Mouse (Mus musculus): Measurements from ENCODE around the gene Trappc3. TPM values are rescaled to one million over a fixed set of nuclear protein-coding genes. Genes with fewer than 3 reads are reported as not detected.

The Trappc3 gene
- polyA plus RNA-seq, 1 experiment = 59.6 TPM

DNA sequence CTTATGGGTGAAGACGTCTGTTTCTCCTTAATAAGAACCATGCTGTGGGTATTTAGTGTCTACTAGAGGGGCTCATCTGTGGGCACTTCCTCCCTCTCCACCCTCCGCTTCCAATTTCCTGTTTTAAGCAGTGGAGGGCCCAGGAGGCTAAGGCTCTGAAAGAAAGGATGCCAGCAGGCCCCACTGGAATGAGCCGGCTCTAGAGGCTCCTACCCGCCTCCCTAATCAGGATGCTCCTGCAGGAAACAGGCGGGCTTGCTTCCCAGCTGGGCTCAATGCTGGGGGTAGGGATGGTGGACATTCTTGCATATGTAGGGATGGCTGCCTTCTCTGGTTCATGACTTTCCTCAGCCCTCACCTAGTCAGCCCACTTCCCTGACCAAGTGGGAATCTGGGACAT is 51.1 kb downstream of the Trappc3 start:
- DNase-seq (ENCODE audit: low read depth) = no peak

DNA sequence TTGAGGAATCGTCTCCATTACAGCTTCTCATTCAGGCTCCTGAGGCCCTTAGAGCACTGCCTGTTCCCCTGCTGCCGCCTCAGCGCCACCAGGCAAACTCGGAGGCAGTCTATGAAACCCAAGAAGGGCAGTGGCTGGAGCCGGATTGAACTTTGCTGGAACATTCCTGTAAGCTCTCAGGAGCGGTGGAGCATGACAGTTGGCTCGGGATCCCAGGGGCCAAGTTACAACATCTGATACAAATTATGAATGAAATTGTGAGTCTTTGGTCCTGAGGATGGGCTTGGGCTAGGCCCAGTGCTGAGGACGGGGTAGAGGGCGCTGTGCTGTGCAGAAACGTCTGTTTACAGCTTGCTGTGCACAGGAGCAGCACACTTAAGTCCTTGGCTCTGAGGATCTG is 52.3 kb downstream of the Trappc3 start:
- DNase-seq (ENCODE audit: low read depth) = no peak

DNA sequence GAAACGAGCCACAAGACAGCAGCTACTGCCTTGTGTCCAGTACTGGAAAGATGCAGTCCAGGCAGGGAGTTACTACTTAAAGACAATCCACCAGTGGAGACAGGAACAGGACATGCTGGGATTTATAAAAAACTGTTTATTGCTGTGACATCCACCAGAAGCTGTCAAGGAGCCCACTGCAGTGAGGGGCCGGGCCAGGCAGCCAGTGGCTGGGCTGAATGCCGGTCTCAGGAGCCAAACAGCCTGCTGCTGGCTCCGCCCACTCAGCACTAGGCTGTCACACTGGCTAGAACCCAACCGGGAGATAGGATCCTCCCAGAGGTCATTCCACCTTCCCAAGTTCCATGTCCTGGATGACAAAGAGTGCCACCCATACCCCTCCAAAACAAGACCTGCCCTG is 53.8 kb downstream of the Trappc3 start:
- DNase-seq (ENCODE audit: low read depth) = no peak

DNA sequence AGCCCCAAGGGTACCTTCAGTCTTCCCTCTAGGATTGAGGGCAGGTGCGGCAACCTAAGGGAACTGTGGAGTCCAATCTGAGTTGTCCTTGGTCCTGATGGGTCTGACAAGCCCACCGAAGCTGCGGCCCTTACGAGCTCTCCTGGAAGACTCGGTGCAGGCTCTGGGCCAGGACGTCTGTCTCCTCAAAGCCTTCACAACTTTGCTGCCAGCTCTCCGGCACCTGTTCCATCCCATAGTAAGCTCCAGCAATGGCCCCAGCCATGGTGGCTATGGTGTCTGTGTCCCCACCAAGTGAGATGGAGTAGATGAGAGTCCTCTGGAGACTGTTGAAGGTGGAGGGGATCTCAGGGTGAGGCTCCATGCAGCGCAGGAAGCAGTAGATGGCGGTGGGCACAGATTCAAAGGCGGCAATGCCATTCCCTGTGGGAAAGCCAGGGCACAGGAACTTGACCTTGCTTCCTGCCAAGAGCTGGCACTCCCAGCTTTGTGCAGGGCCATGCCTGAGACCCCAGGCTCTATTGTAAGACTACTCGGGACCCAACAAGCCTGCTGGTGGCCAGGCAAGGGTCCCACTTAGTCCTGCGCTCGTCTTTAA is 54.4 kb downstream of the Trappc3 start:
- no peak for DNase-seq (ENCODE audit: low read depth)

DNA sequence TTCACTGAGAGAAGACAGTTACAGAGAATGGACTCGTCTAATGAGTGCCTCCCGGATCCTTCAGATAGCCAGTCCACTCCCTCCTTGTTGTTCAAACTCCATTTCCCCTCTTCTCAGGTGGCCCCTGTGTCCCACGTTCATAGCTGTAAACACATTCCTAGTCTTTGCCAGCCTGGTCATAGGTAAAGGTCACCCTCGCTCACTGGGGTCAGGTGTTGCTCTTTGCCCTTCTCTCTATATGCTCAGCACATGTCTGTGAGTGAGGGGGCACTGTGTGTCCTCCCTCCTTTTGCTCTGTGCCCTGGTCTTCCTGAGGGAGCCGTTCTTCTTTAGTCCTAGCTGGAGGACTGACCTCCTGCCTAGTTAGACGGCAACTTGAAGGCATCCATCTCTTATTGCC is 57.7 kb downstream of the Trappc3 start:
- no peak for DNase-seq (ENCODE audit: low read depth)

DNA sequence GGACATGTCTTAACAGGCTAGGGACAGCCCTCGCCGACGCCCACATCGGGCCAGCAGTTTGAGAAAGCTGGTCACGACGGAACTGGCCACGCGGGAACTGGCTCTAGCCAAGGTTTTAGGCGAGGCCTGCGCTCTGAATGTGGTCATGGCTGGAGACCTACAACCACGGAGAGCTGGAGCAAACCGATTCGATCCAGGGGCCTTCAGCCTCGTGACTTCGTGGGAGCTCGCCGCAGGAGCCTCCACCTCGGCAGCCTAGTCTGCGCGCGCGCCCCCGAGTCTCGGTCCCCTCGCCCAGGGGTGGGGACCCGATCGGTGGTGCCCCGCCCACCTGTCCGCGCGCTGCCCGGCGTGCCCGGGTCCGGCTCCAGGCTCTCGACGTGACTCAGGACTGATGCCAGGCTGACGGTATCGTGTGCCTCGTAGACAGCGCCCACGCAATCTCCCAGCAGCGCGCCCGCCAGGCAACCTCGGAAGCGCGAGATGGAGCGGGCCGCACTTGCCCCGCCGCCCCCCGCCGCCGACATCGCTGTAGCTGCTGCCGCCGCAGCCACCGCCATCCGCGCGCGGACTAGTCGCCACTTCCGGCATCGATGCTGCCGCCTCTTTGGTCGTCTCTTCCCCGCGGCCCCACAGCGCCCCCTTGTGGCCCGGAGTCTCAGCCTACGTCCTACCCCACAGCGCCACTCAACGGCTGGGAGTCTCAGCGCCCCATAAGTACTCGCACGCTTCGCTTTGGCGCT is 59.2 kb downstream of the Trappc3 start, which contains the start of gene Adprhl2:
TSS of gene Adprhl2 (minus strand) at position 593 of the 743 bp plus-strand sequence.
- DNase-seq (ENCODE audit: low read depth) = no peak

DNA sequence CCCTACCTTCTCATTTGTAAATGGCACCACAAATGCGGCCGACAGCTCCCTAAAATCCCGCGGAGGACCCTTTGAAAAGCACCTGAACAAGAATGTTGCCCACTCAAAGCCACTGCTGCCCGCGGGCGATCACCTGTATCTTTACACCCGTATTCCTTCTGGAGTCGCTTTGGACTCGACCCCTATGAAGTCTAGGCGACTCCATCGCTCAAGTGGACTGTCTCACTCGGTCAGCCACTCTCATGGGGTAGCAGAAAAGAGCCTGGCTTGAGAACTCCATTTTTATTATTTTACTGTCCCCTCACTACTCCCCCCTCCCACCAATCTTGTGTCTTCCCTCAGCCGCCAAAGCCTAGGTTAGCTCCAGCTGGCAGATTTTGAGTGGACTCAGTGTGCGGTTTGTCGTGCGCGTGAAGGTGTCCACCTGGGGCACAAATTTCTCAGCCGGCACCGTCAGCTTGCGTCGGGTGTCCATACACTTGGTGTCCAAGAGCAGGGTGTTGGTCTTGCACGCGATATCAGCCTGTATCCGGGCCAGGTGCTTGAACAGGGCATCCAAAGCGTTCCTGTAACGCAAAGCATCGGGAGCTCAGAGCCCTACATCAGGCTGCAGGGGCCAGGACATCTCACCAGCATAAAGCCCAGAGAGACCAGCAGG is 59.9 kb downstream of the Trappc3 start:
- DNase-seq (ENCODE audit: low read depth) = no peak

DNA sequence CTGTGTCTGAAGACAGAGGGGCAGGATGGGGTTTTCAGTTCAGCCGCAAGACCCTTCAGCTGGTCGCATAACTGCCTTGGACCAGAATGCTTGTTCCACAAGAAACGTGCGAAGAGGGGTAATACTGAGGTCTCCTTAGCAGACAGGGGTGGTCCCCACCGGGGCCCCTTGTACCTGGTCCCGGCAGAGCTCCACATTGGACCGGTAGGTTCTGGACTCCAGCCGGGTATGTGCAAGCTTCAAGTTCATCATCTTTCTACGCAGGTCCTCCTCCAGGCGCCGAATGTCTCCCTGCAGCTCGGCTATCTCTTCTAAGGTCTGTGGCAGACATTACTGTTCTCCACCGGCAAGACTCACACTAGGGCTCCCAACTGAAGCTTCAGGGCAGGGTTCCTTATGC is 60.5 kb downstream of the Trappc3 start:
- no peak for DNase-seq (ENCODE audit: low read depth)

DNA sequence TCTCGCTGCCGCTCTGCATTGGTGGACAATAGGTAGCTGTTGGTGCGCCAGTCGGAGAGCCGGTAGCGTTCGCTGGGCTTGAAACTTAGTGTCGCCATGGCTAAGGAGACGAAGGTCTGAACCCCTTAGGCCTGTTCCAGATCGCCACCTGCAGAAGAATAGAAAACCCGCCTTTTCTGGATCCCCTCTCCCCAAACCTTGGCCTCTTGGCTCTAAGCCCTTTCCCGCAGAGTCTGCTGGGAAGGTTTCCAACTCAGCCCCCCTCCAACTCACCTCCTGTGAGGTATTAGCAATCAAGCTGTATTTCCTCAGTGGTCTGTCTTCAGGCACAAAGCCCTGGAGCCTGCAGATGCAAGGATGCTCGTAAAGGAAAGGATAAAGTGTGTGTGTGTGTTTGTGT is 62.7 kb downstream of the Trappc3 start:
- DNase-seq (ENCODE audit: low read depth) = no peak

DNA sequence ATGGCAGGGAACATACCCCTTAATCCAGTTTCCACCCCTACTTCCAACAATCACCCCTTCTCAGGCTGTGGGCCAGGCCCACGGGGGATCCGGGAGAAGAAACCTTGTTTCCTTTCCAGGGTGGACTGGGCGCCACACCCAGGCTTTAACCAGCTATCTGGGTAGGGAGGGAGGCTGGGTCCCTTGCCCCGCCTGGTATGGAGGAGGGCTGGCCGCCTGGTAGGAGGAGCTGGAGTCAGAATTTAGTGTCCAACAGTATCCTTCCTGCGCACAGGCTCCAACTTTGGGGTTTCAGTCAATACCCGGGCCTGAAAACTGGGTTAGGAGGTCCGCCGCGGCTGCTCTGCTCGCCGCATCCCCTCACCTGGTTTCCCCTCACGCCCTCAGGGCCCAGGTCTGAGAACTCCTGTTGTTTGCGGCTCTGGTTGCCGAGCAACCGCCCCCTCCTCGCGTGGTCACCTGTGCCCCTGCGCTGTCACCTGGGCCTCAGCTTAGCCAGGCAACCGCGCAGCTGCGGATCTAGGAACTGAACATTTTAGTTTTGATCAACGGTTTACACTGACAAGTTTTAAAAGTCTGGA is 63.2 kb downstream of the Trappc3 start, which contains the start of gene Tekt2:
TSS of gene Tekt2 (minus strand) at position 408 of the 581 bp plus-strand sequence.
- no peak for DNase-seq (ENCODE audit: low read depth)

Other genes starting within 250 kb of the Trappc3 start
- gene Csf3r, start 237.8 kb upstream of the Trappc3 start, polyA plus RNA-seq (2012; rRNA removed) = 2.2 and 4.7 TPM in 2 replicates
- 37.9 and 63.5 TPM in 2 replicates for gene Mrps15, start 215.4 kb upstream of the Trappc3 start, polyA plus RNA-seq (2012; rRNA removed)
- gene Oscp1, start 203.8 kb upstream of the Trappc3 start, polyA plus RNA-seq (2012; rRNA removed) = 5.7 and 6.5 TPM in 2 replicates
- gene Lsm10, start 165.7 kb upstream of the Trappc3 start, polyA plus RNA-seq (2012; rRNA removed) = 49.0 and 55.2 TPM in 2 replicates
- 31.3 and 34.3 TPM in 2 replicates for gene Stk40, start 158.4 kb upstream of the Trappc3 start, polyA plus RNA-seq (2012; rRNA removed)
- 50.8 and 52.3 TPM in 2 replicates for gene Eva1b, start 114.6 kb upstream of the Trappc3 start, polyA plus RNA-seq (2012; rRNA removed)
- gene Sh3d21, start 98.8 kb upstream of the Trappc3 start, polyA plus RNA-seq (2012; rRNA removed) = 3.6 and 6.2 TPM in 2 replicates
- gene Thrap3, start 59.6 kb upstream of the Trappc3 start, polyA plus RNA-seq (2012; rRNA removed) = 50.6 and 59.9 TPM in 2 replicates
- gene Map7d1, start 6.0 kb upstream of the Trappc3 start, polyA plus RNA-seq (2012; rRNA removed) = 52.8 and 57.0 TPM in 2 replicates
- gene Col8a2, start 24.5 kb downstream of the Trappc3 start, polyA plus RNA-seq (2012; rRNA removed) = 5.0 and 6.0 TPM in 2 replicates
- gene Adprhl2, start 59.4 kb downstream of the Trappc3 start, polyA plus RNA-seq (2012; rRNA removed) = 34.5 and 38.0 TPM in 2 replicates
- 5.7 and 8.0 TPM in 2 replicates for gene Tekt2, start 63.4 kb downstream of the Trappc3 start, polyA plus RNA-seq (2012; rRNA removed)
- 9.0 and 13.5 TPM in 2 replicates for gene Ago3, start 167.2 kb downstream of the Trappc3 start, polyA plus RNA-seq (2012; rRNA removed)
- 15.4 and 20.8 TPM in 2 replicates for gene Ago1, start 206.3 kb downstream of the Trappc3 start, polyA plus RNA-seq (2012; rRNA removed)

Measured in gonadal fat pad, adult 2 months (tissue).